Mouse (Mus musculus) small intestine, adult 2 months (tissue): ENCODE data around the gene Stard10.

Experiments
- CTCF ChIP-seq: fragments of 200-500 bp; IDR thresholded peaks from 2 replicates; pipeline ENCODE4 v1.5.1; 2012; ENCODE audit warnings: low read depth, mild to moderate bottlenecking, control low read depth, inconsistent platforms, low read length, moderate library complexity, mixed read lengths; ENCODE audit not compliant: insufficient replicate concordance, insufficient read length; ENCODE audit errors: extremely low read depth
- POLR2A ChIP-seq: fragments of 200-500 bp; IDR thresholded peaks from 2 replicates; pipeline ENCODE4 v1.6.1; 2012; ENCODE audit warnings: low read depth, mild to moderate bottlenecking, control low read depth, inconsistent platforms, low read length, moderate library complexity

GRCm38 (mm10) chr7:101377741-101378262, 60.9 kb downstream of the Stard10 start:
- TF ChIP-seq CTCF (no peak), POLR2A (0 out of 2 replicates have a peak, but pooled peaks have one; percentile 25)
